Mouse (Mus musculus): ENCODE measurements around the gene Ajap1. TPM values are rescaled to one million over a fixed set of nuclear protein-coding genes. Genes with fewer than 3 reads are reported as not detected.

The Ajap1 gene
- total RNA-seq, 4 experiments from 2014 or later: 39.4 to 46.7 (median 45.4) TPM

GRCm38 (mm10) chr4:153358243-153358550, 124.4 kb downstream of the Ajap1 start:
- DNase-seq (ENCODE audit: low spot score in 2 of 2): no peak

- DNase-seq (ENCODE audit: low spot score in 2 of 2): no peak
These were observed 124.9 kb downstream of the Ajap1 start for GRCm38 (mm10) chr4:153357539-153358242.

- DNase-seq (ENCODE audit: low spot score in 2 of 2): no peak
These were observed 126.4 kb downstream of the Ajap1 start for GRCm38 (mm10) chr4:153356236-153356635.

- no peak for DNase-seq (ENCODE audit: low spot score in 2 of 2)
These were observed 137.6 kb downstream of the Ajap1 start for GRCm38 (mm10) chr4:153344999-153345398.

GRCm38 (mm10) chr4:153340887-153341286, 141.7 kb downstream of the Ajap1 start:
- no peak for DNase-seq (ENCODE audit: low spot score in 2 of 2)

- peak in 1 of 2 experiments; percentile 18 for DNase-seq (ENCODE audit: low spot score in 2 of 2)
These were observed 147.3 kb downstream of the Ajap1 start for GRCm38 (mm10) chr4:153335301-153335799.

- no peak for DNase-seq (ENCODE audit: low spot score in 2 of 2)
These were observed 154.8 kb downstream of the Ajap1 start for GRCm38 (mm10) chr4:153327809-153328208.
